Mouse (Mus musculus) heart, postnatal 0 days (tissue): ENCODE results near the gene H2-M10.4.

ENCODE experiments used
- CTCF ChIP-seq: IDR thresholded peaks from 2 replicates; pipeline ENCODE4 v1.5.1; 2016; ENCODE audit warnings: antibody characterized with exemption, control low read depth, low read depth
- EP300 ChIP-seq: IDR thresholded peaks from 2 replicates; pipeline ENCODE4 v1.6.1; 2016; ENCODE audit warnings: antibody characterized with exemption, low read depth

DNA sequence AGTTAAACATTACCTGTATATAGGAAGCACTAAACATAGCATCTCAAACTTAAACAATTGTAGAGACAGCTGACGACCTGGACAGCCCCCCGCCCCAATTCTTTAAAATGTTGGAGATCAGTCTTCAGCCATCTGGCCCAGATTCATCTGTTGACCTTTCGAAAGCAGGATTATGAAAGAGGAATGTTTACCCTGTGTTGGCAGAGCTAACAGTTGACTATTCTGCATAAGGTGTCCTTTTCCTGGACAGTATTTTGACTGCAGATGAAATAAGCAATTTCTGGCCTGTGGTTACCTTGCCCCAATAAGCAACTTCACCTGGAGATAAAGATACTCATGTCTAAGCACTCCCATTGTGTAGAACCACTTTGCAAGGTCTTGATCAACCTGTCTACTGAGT, 21.7 kb upstream of the H2-M10.4 start:
- TF ChIP-seq CTCF = no peak
- no peak for TF ChIP-seq EP300
